Mouse (Mus musculus): Measurements from ENCODE around the gene Csrp1.
A peak's percentile ranks its signal among the peaks of the same experiment; 100 is the strongest.

Gene Csrp1

GRCm38 (mm10) chr1:135771573-135771970 lies 51.7 kb downstream of the Csrp1 start:
- no peak for DNase-seq (ENCODE audit: low spot score in 2 of 2)

GRCm38 (mm10) chr1:135776596-135776995 lies 56.7 kb downstream of the Csrp1 start:
- DNase-seq (ENCODE audit: low spot score in 2 of 2) = no peak

- no peak for DNase-seq (ENCODE audit: low spot score in 2 of 2)
These were observed 57.2 kb downstream of the Csrp1 start for GRCm38 (mm10) chr1:135777046-135777445.

GRCm38 (mm10) chr1:135778780-135779535 lies 59.1 kb downstream of the Csrp1 start, which contains the start of gene Tnni1:
Gene Tnni1 (plus strand): TSS chr1:135779434.
- DNase-seq (ENCODE audit: low spot score in 2 of 2) = no peak

GRCm38 (mm10) chr1:135780649-135781048 lies 60.8 kb downstream of the Csrp1 start:
- no peak for DNase-seq (ENCODE audit: low spot score in 2 of 2)

GRCm38 (mm10) chr1:135781220-135781619 lies 61.4 kb downstream of the Csrp1 start:
- peak in 1 of 2 experiments; percentile 79 for DNase-seq (ENCODE audit: low spot score in 2 of 2)

GRCm38 (mm10) chr1:135782816-135783215 lies 63.0 kb downstream of the Csrp1 start:
- peak in 1 of 2 experiments; percentile 41 for DNase-seq (ENCODE audit: low spot score in 2 of 2)

GRCm38 (mm10) chr1:135787799-135788198 lies 67.9 kb downstream of the Csrp1 start:
- DNase-seq (ENCODE audit: low spot score in 2 of 2) = peak in 1 of 2 experiments; percentile 78

- DNase-seq (ENCODE audit: low spot score in 2 of 2) = no peak
These were observed 68.8 kb downstream of the Csrp1 start for GRCm38 (mm10) chr1:135788708-135789107.

- DNase-seq (ENCODE audit: low spot score in 2 of 2) = peak in 1 of 2 experiments; percentile 56
These were observed 70.0 kb downstream of the Csrp1 start for GRCm38 (mm10) chr1:135789815-135790214.

GRCm38 (mm10) chr1:135792143-135792939 lies 72.5 kb downstream of the Csrp1 start:
- no peak for DNase-seq (ENCODE audit: low spot score in 2 of 2)

- DNase-seq (ENCODE audit: low spot score in 2 of 2) = peak; percentile 56 to 83
These were observed 73.7 kb downstream of the Csrp1 start for GRCm38 (mm10) chr1:135793370-135794215.

- DNase-seq (ENCODE audit: low spot score in 2 of 2) = no peak
These were observed 74.6 kb downstream of the Csrp1 start for GRCm38 (mm10) chr1:135794216-135795134.

- DNase-seq (ENCODE audit: low spot score in 2 of 2) = no peak
These were observed 78.6 kb downstream of the Csrp1 start for GRCm38 (mm10) chr1:135798492-135798891.

- no peak for DNase-seq (ENCODE audit: low spot score in 2 of 2)
These were observed 79.3 kb downstream of the Csrp1 start for GRCm38 (mm10) chr1:135799109-135799627.

- DNase-seq (ENCODE audit: low spot score in 2 of 2) = no peak
These were observed 80.5 kb downstream of the Csrp1 start for GRCm38 (mm10) chr1:135800192-135800950.

Measured in left cerebral cortex, adult 9 months (tissue).